Mouse (Mus musculus) embryonic facial prominence, embryonic 14.5 days (tissue): ENCODE measurements around the gene Ets1. TPM values are rescaled to one million over a fixed set of nuclear protein-coding genes. Genes with fewer than 3 reads are reported as not detected.

Experiments used
- ATAC-seq: fragments of 200-750 bp; cut with Nextera tagmentation; 2 replicates; pipeline ENCODE4 v1.8.0; 2017; ENCODE audit warnings: low read depth, moderate number of reproducible peaks, moderate TSS enrichment
- DNase-seq: peaks from one replicate; pipeline ENCODE4 v3.0.0-alpha.2; 2015; ENCODE audit warnings: low spot score
- H3K27ac ChIP-seq: fragments of 300-500 bp; sonication (generic); replicated peaks from 2 replicates; pipeline ENCODE4 v1.5.1; 2014; ENCODE audit warnings: low read depth, mild to moderate bottlenecking, low read length, moderate library complexity
- H3K27me3 ChIP-seq: fragments of 300-500 bp; sonication (generic); replicated peaks from 2 replicates; pipeline ENCODE4 v1.6.1; 2014; ENCODE audit warnings: low read length; ENCODE audit not compliant: control insufficient read depth, insufficient read depth
- H3K36me3 ChIP-seq: fragments of 300-500 bp; sonication (generic); 2 replicates; pipeline ENCODE4 v1.6.1; 2014; ENCODE audit warnings: low read length, mixed read lengths; ENCODE audit not compliant: control insufficient read depth, insufficient read depth
- H3K4me1 ChIP-seq: fragments of 300-500 bp; sonication (generic); 2 replicates; pipeline ENCODE4 v1.6.1; 2014; ENCODE audit warnings: antibody characterized with exemption, low read length; ENCODE audit not compliant: control insufficient read depth, insufficient read depth
- H3K4me2 ChIP-seq: fragments of 300-500 bp; sonication (generic); 2 replicates; pipeline ENCODE4 v1.6.1; 2014; ENCODE audit warnings: low read depth, mild to moderate bottlenecking, low read length, moderate library complexity, mixed read lengths
- H3K4me3 ChIP-seq: fragments of 300-500 bp; sonication (generic); 2 replicates; pipeline ENCODE4 v1.5.1; 2014; ENCODE audit warnings: low read depth, mild to moderate bottlenecking, low read length
- H3K9ac ChIP-seq: fragments of 300-500 bp; sonication (generic); 2 replicates; pipeline ENCODE4 v1.6.1; 2014; ENCODE audit warnings: low read depth, mild to moderate bottlenecking, low read length, moderate library complexity, mixed read lengths
- H3K9me3 ChIP-seq: fragments of 300-500 bp; sonication (generic); 2 replicates; pipeline ENCODE4 v1.6.1; 2016; ENCODE audit warnings: low read length; ENCODE audit not compliant: control insufficient read depth
- WGBS: fragments of 180-500 bp; shearing (Covaris S2); extraction: QIAGEN DNeasy Blood & Tissue Kit; methylation state at CpG from one replicate; pipeline ENCODE4 v1.1.7; 2014; 5-methylcytosine and 5-hydroxymethylcytosine counted together
- polyA plus RNA-seq: library from polyadenylated mRNA; unstranded; fragments of >200 nt; fragmentation: Nextera tagmentation; extraction: Ambion mirVana; gene quantifications from 2 replicates; pipeline ENCODE4 v1.2.1, GENCODE M21; 2014

Gene Ets1
- polyA plus RNA-seq, 1 experiment from 2014 or later, result 32.7 TPM

DNA sequence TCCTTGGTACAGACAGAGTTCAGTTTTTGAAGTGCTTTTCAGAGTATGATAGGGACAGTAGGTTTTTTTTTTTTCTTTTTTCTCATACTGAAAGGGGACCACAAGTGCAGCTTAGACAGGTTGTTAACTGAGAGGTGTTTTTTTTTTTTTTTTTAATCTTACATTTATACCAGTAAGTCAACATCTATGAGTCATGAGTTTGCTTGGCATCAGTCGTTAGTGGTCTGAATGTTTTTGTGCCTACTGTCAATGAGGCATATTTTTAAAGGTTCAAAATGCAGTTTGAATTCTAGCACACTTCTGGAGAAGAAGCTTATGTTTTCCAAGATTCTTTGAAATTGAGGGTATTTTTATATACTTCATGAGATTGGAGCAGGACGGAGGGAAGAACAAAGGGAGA is 56.9 kb downstream of the Ets1 start:
- H3K4me1 ChIP-seq, result peaks cover 12% of the 10 kb centered on the region; the same call in 1 of the 2 replicates
- peaks cover 5% of the 10 kb centered on the region; the same call in 1 of the 2 replicates for H3K27me3 ChIP-seq
- no peaks in the 10 kb centered on the region for H3K9me3 ChIP-seq
- DNase-seq (no peak), ATAC-seq (no peak)
- H3K9ac ChIP-seq, result no peak overlapping the region
- no peak overlapping the region for H3K4me2 ChIP-seq
- H3K27ac ChIP-seq, result no peak overlapping the region
- H3K4me3 ChIP-seq, result no peak overlapping the region
- no peaks in the 10 kb centered on the region for H3K36me3 ChIP-seq
- WGBS, result 66% methylated on average over 2 of the region's 2 CpGs

DNA sequence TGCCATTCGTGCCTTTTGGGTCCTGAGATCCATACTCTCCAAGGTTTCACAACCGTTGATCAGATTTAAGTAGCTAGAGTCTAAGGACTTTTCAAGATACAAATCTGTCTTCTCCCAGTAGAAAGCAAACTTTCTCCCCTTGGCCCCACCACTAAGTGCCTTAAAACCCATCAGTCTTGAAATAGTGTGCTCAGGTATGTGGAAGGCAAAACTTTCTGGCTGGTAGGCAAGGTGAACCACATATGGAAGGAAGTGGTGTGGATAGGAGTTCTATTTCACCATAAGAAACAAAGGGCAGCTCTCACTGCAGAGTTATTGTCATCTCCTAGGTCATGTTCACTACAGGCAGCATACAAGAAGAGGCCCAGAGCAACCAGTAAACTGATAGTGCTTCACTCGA is 57.4 kb downstream of the Ets1 start:
- H3K4me1 ChIP-seq, result peaks cover 12% of the 10 kb centered on the region; the same call in 1 of the 2 replicates
- no peak overlapping the region for H3K27ac ChIP-seq
- H3K4me3 ChIP-seq, result no peak overlapping the region
- 68% methylated on average over 3 of the region's 3 CpGs for WGBS
- H3K36me3 ChIP-seq, result no peaks in the 10 kb centered on the region
- H3K9me3 ChIP-seq, result no peaks in the 10 kb centered on the region
- peaks cover 5% of the 10 kb centered on the region; the same call in 1 of the 2 replicates for H3K27me3 ChIP-seq
- no peak overlapping the region for H3K4me2 ChIP-seq
- ATAC-seq (no peak), DNase-seq (no peak)
- no peak overlapping the region for H3K9ac ChIP-seq

DNA sequence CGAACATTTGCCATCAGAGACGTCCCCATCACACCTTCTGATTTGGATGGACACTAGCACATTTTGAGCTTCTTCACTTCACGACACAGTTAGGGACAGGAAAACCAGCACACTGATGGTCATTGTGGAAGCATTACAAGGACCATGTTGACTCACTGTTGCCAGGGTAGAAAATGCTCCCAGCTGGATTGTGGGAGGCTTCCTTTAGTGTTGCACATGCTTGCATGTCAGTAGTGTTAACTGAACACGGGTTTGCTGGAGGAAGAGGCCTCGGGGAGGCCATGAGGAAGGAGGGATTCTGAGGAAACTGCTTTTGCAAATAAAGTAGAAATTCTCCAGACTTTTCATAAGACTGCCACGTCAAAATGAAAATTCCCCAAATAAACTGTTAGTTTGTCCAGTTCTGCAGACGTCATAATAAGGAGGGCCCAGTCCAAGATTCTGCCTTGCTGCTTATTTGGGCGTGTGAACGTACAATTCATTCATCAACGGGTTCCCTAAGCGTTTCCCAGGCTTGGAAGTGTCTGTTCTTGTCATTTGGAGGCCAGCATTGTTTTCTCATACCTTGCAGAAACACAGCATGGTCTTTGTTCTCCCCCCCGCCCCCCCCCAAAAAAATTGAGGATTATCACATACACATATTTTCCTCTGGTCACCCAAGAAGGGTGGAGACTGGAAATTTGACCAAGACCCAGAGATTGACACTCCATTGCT is 58.2 kb downstream of the Ets1 start:
- DNase-seq, result no peak
- Histone ChIP-seq H3K4me1 (peaks cover 20% of the 10 kb centered on the region; the same call in 1 of the 2 replicates), H3K4me2 (no peak overlapping the region), H3K27ac (no peak overlapping the region), H3K27me3 (peaks cover 4% of the 10 kb centered on the region; the same call in 1 of the 2 replicates), H3K9me3 (no peaks in the 10 kb centered on the region), H3K9ac (no peak overlapping the region), H3K36me3 (no peaks in the 10 kb centered on the region), H3K4me3 (no peak overlapping the region)
- ATAC-seq, result no peak
- WGBS, result 71% methylated on average over 12 of the region's 12 CpGs

DNA sequence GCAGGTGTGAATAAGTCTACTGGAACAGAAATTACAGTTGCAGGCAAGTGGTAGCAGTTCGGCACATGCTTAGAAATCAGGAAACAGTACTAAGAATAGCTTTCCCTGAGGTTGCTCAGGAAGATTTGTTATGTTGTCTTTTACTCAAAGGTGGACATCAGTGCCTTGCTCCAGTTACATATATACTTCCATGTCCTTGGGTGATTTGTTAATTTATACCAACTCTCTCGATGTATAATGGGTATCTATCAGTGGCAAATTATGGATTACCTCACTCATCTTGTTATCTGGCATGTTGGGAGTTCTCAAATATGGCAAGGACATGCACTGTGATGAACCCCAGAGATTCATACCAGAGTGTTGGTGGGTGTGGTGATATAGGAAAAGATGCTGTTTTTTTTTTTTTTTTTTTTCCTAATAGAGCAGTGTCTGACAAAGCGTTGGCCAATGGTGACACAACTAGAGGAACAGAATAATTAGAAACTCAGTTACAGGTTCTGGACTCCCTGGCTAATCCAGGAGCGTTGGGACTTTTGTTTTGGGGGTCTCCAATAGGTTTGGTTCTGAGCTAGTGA is 59.0 kb downstream of the Ets1 start:
- H3K9me3 ChIP-seq, result no peaks in the 10 kb centered on the region
- H3K27ac ChIP-seq, result no peak overlapping the region
- H3K4me2 ChIP-seq, result peak overlapping the region; percentile 69
- H3K4me3 ChIP-seq, result peak overlapping the region; percentile 74
- H3K9ac ChIP-seq, result peak overlapping the region; percentile 75
- no peak for DNase-seq
- H3K36me3 ChIP-seq, result no peaks in the 10 kb centered on the region
- H3K27me3 ChIP-seq, result no peaks in the 10 kb centered on the region; the same call in 1 of the 2 replicates
- H3K4me1 ChIP-seq, result peaks cover 27% of the 10 kb centered on the region; the same call in 1 of the 2 replicates
- ATAC-seq, result no peak
- 51% methylated on average over 4 of the region's 4 CpGs for WGBS

DNA sequence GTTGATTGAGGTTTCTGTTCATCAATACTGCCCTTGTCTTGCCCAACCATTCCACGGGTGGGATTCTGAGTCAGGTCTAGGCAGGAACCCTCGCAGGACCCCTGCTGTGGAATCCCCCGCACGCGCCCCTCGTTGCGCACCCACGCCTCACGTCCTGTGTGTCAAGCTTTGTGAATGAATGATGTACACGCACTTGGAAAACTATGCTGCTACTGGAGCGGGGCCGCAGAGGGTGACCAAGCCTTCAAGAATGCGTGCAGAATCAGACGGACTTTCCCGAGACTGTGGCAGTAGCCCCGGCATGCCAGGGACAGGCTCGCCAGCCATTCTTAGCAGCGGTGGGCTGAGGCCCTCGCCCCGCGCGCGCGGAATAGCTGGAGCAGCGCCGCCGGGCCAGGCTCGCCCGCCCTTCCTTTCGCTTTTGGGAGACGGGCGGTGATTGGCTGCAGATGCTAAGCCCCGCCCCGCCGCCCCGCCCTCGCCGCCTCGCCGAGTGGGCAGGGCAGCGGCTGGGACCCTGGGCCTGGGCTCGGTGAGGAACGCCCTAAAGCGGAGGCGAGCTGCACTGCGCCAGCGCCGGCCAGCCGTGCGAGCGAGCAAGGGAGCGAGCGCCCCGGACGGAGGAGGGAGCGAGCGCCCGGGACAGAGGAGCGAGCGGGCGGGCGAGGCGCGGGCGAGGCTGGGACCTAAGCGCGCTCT is 59.6 kb downstream of the Ets1 start:
- Histone ChIP-seq H3K9ac (peak overlapping the region; percentile 75), H3K36me3 (no peaks in the 10 kb centered on the region), H3K27ac (peak overlapping the region; percentile 88), H3K4me3 (peak overlapping the region; percentile 74), H3K4me2 (peak overlapping the region; percentile 69), H3K9me3 (no peaks in the 10 kb centered on the region), H3K4me1 (peaks cover 32% of the 10 kb centered on the region; the same call in 1 of the 2 replicates), H3K27me3 (no peaks in the 10 kb centered on the region; the same call in 1 of the 2 replicates)
- ATAC-seq, result peak; percentile 99
- peak; percentile 96 for DNase-seq
- under 1% methylated on average over 42 of the region's 67 CpGs for WGBS

DNA sequence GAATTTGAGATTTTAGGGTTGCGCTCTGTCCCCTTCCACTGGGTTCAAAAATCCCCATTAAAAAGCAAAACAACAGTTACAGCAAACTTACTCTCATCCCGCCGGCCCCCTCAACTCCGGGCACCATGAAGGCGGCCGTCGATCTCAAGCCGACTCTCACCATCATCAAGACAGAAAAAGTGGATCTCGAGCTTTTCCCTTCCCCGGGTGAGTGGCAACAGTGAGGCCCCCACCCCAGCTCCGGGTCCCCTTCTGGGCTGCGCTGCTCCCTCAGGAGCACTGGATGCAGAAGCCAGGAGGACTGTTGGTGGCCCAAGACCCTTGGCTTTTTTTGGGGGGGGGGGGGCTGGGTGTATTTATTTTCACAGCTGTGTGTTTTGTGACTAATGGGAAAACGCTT is 60.2 kb downstream of the Ets1 start:
- Histone ChIP-seq H3K4me2 (peak overlapping the region; percentile 69), H3K9ac (peak overlapping the region; percentile 75), H3K36me3 (no peaks in the 10 kb centered on the region), H3K27ac (peak overlapping the region; percentile 88), H3K9me3 (no peaks in the 10 kb centered on the region), H3K4me1 (peaks cover 38% of the 10 kb centered on the region), H3K27me3 (no peaks in the 10 kb centered on the region; the same call in 1 of the 2 replicates), H3K4me3 (peak overlapping the region; percentile 74)
- 0% methylated on average over 11 of the region's 13 CpGs for WGBS
- ATAC-seq (peak; percentile 30), DNase-seq (no peak)

DNA sequence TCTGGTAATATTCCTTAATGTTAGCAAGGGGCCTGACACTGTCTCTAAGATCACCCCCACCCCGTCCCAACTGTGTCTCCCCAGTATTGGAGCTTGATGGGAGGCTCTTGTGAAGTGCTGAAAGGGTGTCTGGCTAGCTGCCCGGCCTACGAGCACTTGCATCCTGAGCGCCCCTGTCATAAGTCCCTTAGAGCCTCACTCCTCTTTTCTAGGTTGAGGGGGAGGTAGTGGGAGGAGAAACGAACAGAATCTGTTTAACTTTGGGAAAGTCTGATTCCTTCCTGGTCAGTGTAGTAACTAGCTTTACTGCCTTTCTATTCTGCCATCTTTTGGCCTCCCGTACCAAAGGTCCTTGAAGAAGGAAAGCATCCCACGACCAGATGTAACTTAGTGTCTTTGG is 60.7 kb downstream of the Ets1 start:
- DNase-seq (peak; percentile 83), ATAC-seq (no peak)
- WGBS, result 5% methylated on average over 7 of the region's 7 CpGs
- peaks cover 36% of the 10 kb centered on the region for H3K4me1 ChIP-seq
- no peaks in the 10 kb centered on the region; the same call in 1 of the 2 replicates for H3K27me3 ChIP-seq
- peak overlapping the region; percentile 74 for H3K4me3 ChIP-seq
- H3K27ac ChIP-seq, result peak overlapping the region; percentile 88
- peak overlapping the region; percentile 69 for H3K4me2 ChIP-seq
- no peaks in the 10 kb centered on the region for H3K9me3 ChIP-seq
- no peaks in the 10 kb centered on the region for H3K36me3 ChIP-seq
- peak overlapping the region; percentile 75 for H3K9ac ChIP-seq

DNA sequence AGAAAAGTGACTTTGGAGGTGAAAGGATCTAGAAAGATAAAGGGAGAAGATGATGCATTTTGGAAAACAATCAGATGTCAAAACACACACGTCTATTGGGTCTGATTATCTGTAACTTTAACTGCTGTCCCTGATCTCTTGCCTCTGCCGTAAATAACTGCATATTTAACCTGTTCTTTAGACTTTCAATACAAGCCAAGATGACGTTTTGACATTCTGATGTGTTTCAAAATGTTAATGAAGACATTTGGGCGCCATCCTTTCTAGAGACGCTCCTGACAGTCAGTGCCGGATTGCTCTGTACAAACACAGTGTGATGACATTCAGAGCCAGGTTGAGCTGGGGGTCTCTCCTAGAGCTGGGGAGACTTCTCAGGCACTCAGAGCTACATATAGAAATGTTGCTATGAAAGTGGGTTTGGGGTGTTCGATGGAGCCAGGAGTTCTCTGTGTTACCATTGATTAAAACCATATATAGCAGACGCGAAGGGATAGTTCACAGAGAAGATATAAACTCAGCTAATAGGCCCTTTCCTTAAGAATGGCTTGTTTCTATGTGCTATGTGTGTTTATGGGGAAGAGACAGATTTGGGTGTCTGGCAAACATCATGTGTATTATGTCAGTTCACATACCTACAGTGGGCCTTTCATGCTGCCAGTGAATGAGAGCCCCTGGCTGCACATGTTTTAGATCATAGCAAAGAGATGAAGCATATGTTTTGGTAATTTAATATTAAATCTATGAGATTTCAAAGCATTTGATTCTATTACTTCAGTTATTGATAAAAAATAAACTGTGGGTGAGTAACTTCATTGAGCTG is 61.5 kb downstream of the Ets1 start:
- peak overlapping the region; percentile 69 for H3K4me2 ChIP-seq
- DNase-seq, result no peak
- no peak for ATAC-seq
- H3K4me1 ChIP-seq, result peaks cover 36% of the 10 kb centered on the region
- peak overlapping the region; percentile 74 for H3K4me3 ChIP-seq
- no peaks in the 10 kb centered on the region for H3K36me3 ChIP-seq
- H3K27ac ChIP-seq, result peak overlapping the region; percentile 88
- peak overlapping the region; percentile 75 for H3K9ac ChIP-seq
- H3K27me3 ChIP-seq, result no peaks in the 10 kb centered on the region; the same call in 1 of the 2 replicates
- whole genome bisulfite sequencing, result 29% methylated on average over 9 of the region's 9 CpGs
- H3K9me3 ChIP-seq, result no peaks in the 10 kb centered on the region
